Mouse (Mus musculus) embryonic fibroblast, embryonic 13.5 days (primary cell): ENCODE results near the gene Wfdc3. TPM values are rescaled to one million over a fixed set of nuclear protein-coding genes. Genes with fewer than 3 reads are reported as not detected.
"Not testable (repeated sequence)": the region's sequence is repeated elsewhere in the genome, so short reads cannot be mapped to it uniquely, and the experiment has no call there.

ENCODE experiments used
- H3K27ac ChIP-seq: 2 replicates; pipeline ENCODE4 v1.5.1; 2012; ENCODE audit warnings: low read length, control low read depth, inconsistent platforms; ENCODE audit not compliant: insufficient read depth
- H3K4me1 ChIP-seq: 2 replicates; pipeline ENCODE4 v1.6.1; 2011; ENCODE audit warnings: low read length; ENCODE audit not compliant: control insufficient read depth, insufficient read depth
- H3K4me3 ChIP-seq: 2 replicates; pipeline ENCODE4 v1.5.1; 2011; ENCODE audit warnings: mild to moderate bottlenecking, control low read depth, low read length; ENCODE audit not compliant: insufficient read depth
- CTCF ChIP-seq: IDR thresholded peaks from 2 replicates; pipeline ENCODE4 v1.5.1; 2011; ENCODE audit warnings: mild to moderate bottlenecking, control low read depth, low read length, moderate library complexity, borderline replicate concordance; ENCODE audit not compliant: insufficient read depth
- POLR2A ChIP-seq: IDR thresholded peaks from 2 replicates; pipeline ENCODE4 v1.6.1; 2011; ENCODE audit warnings: low read depth, mild to moderate bottlenecking, control low read depth, low read length, moderate library complexity
- polyA plus RNA-seq: library from polyadenylated mRNA; stranded (reverse); fragments of >200 nt; gene quantifications from 2 replicates; pipeline ENCODE4 v1.2.4, GENCODE M21; 2011; ENCODE audit warnings: low read depth; ENCODE audit not compliant: missing spikeins, insufficient read length

Wfdc3 gene
- polyA plus RNA-seq, 1 experiment: not detected

- TF ChIP-seq POLR2A (no peak), CTCF (peak; percentile 21; the same call in 1 of the 2 replicates)
- no peak overlapping the region for H3K4me3 ChIP-seq
- H3K4me1 ChIP-seq: no peaks in the 10 kb centered on the region
- H3K27ac ChIP-seq: no peak overlapping the region
Observed at GRCm38 (mm10) chr2:164725895-164726619, 19.7 kb downstream of the Wfdc3 start.

GRCm38 (mm10) chr2:164723276-164723675, 22.5 kb downstream of the Wfdc3 start:
- no peak for TF ChIP-seq POLR2A
- TF ChIP-seq CTCF: no peak
- H3K27ac ChIP-seq: no peak overlapping the region
- H3K4me1 ChIP-seq: no peaks in the 10 kb centered on the region
- no peak overlapping the region for H3K4me3 ChIP-seq

- H3K27ac ChIP-seq, H3K4me1 ChIP-seq, H3K4me3 ChIP-seq: not testable (repeated sequence)
Observed at GRCm38 (mm10) chr2:164716194-164716786, 29.4 kb downstream of the Wfdc3 start.

- Histone ChIP-seq H3K4me3 (no peak within 1 kb of the TSS), H3K4me1 (no peaks in the 10 kb centered on the region), H3K27ac (no peak within 1 kb of the TSS)
- TF ChIP-seq POLR2A (no peak), CTCF (no peak)
Observed at GRCm38 (mm10) chr2:164715005-164715404, 30.7 kb downstream of the Wfdc3 start, which contains the start of gene Spint5. TSS of gene Spint5 (plus strand) at chr2:164715305.

- Histone ChIP-seq H3K27ac (no peak overlapping the region), H3K4me3 (no peak overlapping the region), H3K4me1 (no peaks in the 10 kb centered on the region)
- TF ChIP-seq POLR2A (no peak), CTCF (no peak)
Observed at GRCm38 (mm10) chr2:164705991-164706390, 39.7 kb downstream of the Wfdc3 start.

GRCm38 (mm10) chr2:164705328-164705727, 40.4 kb downstream of the Wfdc3 start:
- no peak for TF ChIP-seq POLR2A
- H3K27ac ChIP-seq: no peak overlapping the region
- no peaks in the 10 kb centered on the region for H3K4me1 ChIP-seq
- H3K4me3 ChIP-seq: no peak overlapping the region

GRCm38 (mm10) chr2:164704235-164704634, 41.5 kb downstream of the Wfdc3 start:
- no peaks in the 10 kb centered on the region for H3K4me1 ChIP-seq
- no peak overlapping the region for H3K27ac ChIP-seq
- TF ChIP-seq POLR2A: no peak
- TF ChIP-seq CTCF: no peak
- H3K4me3 ChIP-seq: no peak overlapping the region

- no peaks in the 10 kb centered on the region for H3K4me1 ChIP-seq
- no peak overlapping the region for H3K4me3 ChIP-seq
- TF ChIP-seq POLR2A: no peak
- H3K27ac ChIP-seq: no peak overlapping the region
Observed at GRCm38 (mm10) chr2:164701761-164702160, 44.0 kb downstream of the Wfdc3 start.

GRCm38 (mm10) chr2:164700959-164701358, 44.8 kb downstream of the Wfdc3 start:
- Histone ChIP-seq H3K27ac (no peak overlapping the region), H3K4me1 (no peaks in the 10 kb centered on the region), H3K4me3 (no peak overlapping the region)
- TF ChIP-seq POLR2A: no peak
- TF ChIP-seq CTCF: no peak

GRCm38 (mm10) chr2:164698201-164698600, 47.5 kb downstream of the Wfdc3 start, which contains the start of gene Spint4:
TSS of gene Spint4 (plus strand) at chr2:164698501.
- Histone ChIP-seq H3K27ac (no peak within 1 kb of the TSS), H3K4me1 (no peaks in the 10 kb centered on the region), H3K4me3 (no peak within 1 kb of the TSS)
- no peak for TF ChIP-seq POLR2A
- no peak for TF ChIP-seq CTCF
